Mouse (Mus musculus) liver, embryonic 14.5 days (tissue): ENCODE results near the gene Tmtc2. TPM values are rescaled to one million over a fixed set of nuclear protein-coding genes. Genes with fewer than 3 reads are reported as not detected.

Experiments
- ATAC-seq: fragments of 200-750 bp; cut with Nextera tagmentation; 2 replicates; pipeline ENCODE4 v1.8.0; 2017; ENCODE audit warnings: moderate number of reproducible peaks, mild to moderate bottlenecking, moderate library complexity; ENCODE audit not compliant: insufficient read depth
- DNase-seq, 3 experiments: peaks; one replicate each; pipeline ENCODE4 v3.0.0-alpha.2; 2012 to 2013; ENCODE audit warnings: low read depth in 3 of 3, low spot score in 3 of 3
- H3K27ac ChIP-seq: fragments of 300-500 bp; sonication (generic); 2 replicates; pipeline ENCODE4 v1.5.1; 2014; ENCODE audit warnings: moderate library complexity, mild to moderate bottlenecking, control low read depth, inconsistent platforms
- H3K27me3 ChIP-seq: fragments of 300-500 bp; sonication (generic); 2 replicates; pipeline ENCODE4 v1.6.1; 2014; ENCODE audit warnings: mild to moderate bottlenecking, low read length, moderate library complexity; ENCODE audit not compliant: control insufficient read depth, insufficient read depth
- H3K36me3 ChIP-seq: fragments of 300-500 bp; sonication (generic); replicated peaks from 2 replicates; pipeline ENCODE4 v1.6.1; 2014; ENCODE audit warnings: low read depth; ENCODE audit not compliant: control insufficient read depth, insufficient read depth
- H3K4me1 ChIP-seq, 2 experiments: fragments of 200-500 bp in 1 of 2; fragments of 300-500 bp in 1 of 2; sonication (generic) in 1 of 2; replicated peaks; 2 replicates each; pipeline ENCODE4 v1.6.1; 2012 to 2014; ENCODE audit warnings: antibody characterized with exemption in 1 of 2, inconsistent platforms in 1 of 2, low read length in 1 of 2; ENCODE audit not compliant: control insufficient read depth in 2 of 2, insufficient read depth in 2 of 2
- H3K4me2 ChIP-seq: fragments of 300-500 bp; sonication (generic); 2 replicates; pipeline ENCODE4 v1.6.1; 2014; ENCODE audit warnings: low read depth, mild to moderate bottlenecking, control low read depth, moderate library complexity
- H3K4me3 ChIP-seq, 2 experiments: fragments of 200-500 bp in 1 of 2; fragments of 300-500 bp in 1 of 2; sonication (generic) in 1 of 2; 2 replicates each; pipeline ENCODE4 v1.5.1; 2012 to 2014; ENCODE audit warnings: low read depth in 2 of 2, low read length in 2 of 2, mild to moderate bottlenecking in 2 of 2, control low read depth in 1 of 2, inconsistent platforms in 1 of 2, moderate library complexity in 1 of 2; ENCODE audit not compliant: insufficient read depth in 1 of 2
- H3K9ac ChIP-seq: fragments of 300-500 bp; sonication (generic); replicated peaks from 2 replicates; pipeline ENCODE4 v1.6.1; 2014; ENCODE audit warnings: mild to moderate bottlenecking, control low read depth, moderate library complexity
- H3K9me3 ChIP-seq: fragments of 300-500 bp; sonication (generic); 2 replicates; pipeline ENCODE4 v1.6.1; 2016; ENCODE audit warnings: low read length, mixed read lengths; ENCODE audit not compliant: control insufficient read depth
- CTCF ChIP-seq: IDR thresholded peaks from 2 replicates; pipeline ENCODE4 v1.5.1; 2016; ENCODE audit warnings: antibody characterized with exemption, low read depth, control low read depth
- EP300 ChIP-seq: IDR thresholded peaks from 2 replicates; pipeline ENCODE4 v1.6.1; 2016; ENCODE audit warnings: antibody characterized with exemption, low read depth
- WGBS: fragments of 180-500 bp; shearing (Covaris S2); extraction: QIAGEN DNeasy Blood & Tissue Kit; methylation state at CpG from one replicate; pipeline ENCODE4 v1.1.7; 2014; ENCODE audit not compliant: insufficient replicate concordance; 5-methylcytosine and 5-hydroxymethylcytosine counted together
- polyA plus RNA-seq, 2 experiments: library from polyadenylated mRNA; depleted of rRNA in 1 of 2; stranded (reverse) in 1 of 2; unstranded in 1 of 2; fragments of >200 nt; fragmentation: Nextera tagmentation in 1 of 2; extraction: Ambion mirVana in 1 of 2; gene quantifications; 2 replicates each; pipeline versions ENCODE4 v1.2.1 to v1.2.3; 2012 to 2014

Tmtc2 gene
- polyA plus RNA-seq, 2 experiments, result 0.33 to 0.44 TPM

DNA sequence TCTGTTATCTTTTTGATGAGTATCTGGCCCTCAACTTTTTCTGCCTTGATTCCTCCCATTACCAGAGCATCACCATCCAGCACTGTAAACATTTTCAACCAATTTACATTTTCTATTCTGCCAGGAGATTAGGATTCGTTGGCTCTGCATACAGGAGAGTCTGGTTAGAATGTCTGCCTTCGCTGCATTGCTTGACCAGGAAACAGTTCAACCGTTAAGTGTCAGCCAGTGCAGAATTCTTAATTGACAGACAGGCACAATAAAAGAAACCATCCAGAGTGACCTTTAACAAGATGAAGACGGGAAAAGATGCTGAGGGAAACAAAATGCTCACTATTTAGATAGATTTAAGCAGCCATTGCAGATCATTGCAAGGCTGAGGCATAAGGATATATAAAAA lies 87.3 kb downstream of the Tmtc2 start:
- WGBS, result 43% methylated on average over 4 of the region's 4 CpGs
- H3K4me2 ChIP-seq, result no peak overlapping the region
- H3K4me3 ChIP-seq, result no peak overlapping the region
- DNase-seq (no peak), ATAC-seq (no peak)
- H3K9ac ChIP-seq, result no peak overlapping the region
- no peak for TF ChIP-seq CTCF
- no peaks in the 10 kb centered on the region for H3K27me3 ChIP-seq
- H3K27ac ChIP-seq, result no peak overlapping the region
- no peaks in the 10 kb centered on the region for H3K4me1 ChIP-seq
- H3K9me3 ChIP-seq, result no peaks in the 10 kb centered on the region
- no peaks in the 10 kb centered on the region for H3K36me3 ChIP-seq

- Histone ChIP-seq H3K4me2 (no peak overlapping the region), H3K9me3 (no peaks in the 10 kb centered on the region), H3K27me3 (no peaks in the 10 kb centered on the region), H3K4me1 (no peaks in the 10 kb centered on the region), H3K4me3 (no peak overlapping the region), H3K9ac (no peak overlapping the region), H3K36me3 (no peaks in the 10 kb centered on the region), H3K27ac (no peak overlapping the region)
- TF ChIP-seq EP300, result no peak
- no peak for TF ChIP-seq CTCF
- WGBS, result 59% methylated on average over 2 of the region's 2 CpGs
- ATAC-seq, result no peak
- no peak for DNase-seq
These were observed 89.7 kb downstream of the Tmtc2 start for GRCm38 (mm10) chr10:105484355-105485094.

DNA sequence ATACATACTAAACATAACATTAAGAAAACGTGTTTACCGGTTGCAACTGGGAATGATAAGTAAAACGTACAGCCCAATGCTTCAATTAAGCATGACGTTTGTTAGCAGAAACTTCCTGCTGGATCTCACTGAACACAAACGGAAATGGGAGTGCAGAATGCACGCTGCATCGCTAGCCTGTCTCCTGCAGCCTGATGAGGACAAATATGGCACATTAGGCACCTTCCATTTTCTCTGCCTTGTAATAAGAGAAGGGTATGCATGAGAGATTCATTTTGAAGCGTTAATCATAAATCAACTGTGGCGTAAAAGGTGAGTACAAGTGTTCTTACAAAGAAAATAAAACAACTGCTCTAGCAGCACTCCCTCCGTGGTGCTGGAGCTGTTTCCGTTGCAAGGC lies 94.5 kb downstream of the Tmtc2 start:
- H3K27ac ChIP-seq, result no peak overlapping the region
- no peak overlapping the region for H3K4me3 ChIP-seq
- ATAC-seq (no peak), DNase-seq (no peak)
- TF ChIP-seq CTCF (no peak), EP300 (no peak)
- no peaks in the 10 kb centered on the region for H3K9me3 ChIP-seq
- 61% methylated on average over 11 of the region's 11 CpGs for WGBS
- no peak overlapping the region for H3K4me2 ChIP-seq
- H3K27me3 ChIP-seq, result no peaks in the 10 kb centered on the region
- H3K36me3 ChIP-seq, result no peaks in the 10 kb centered on the region
- H3K4me1 ChIP-seq, result no peaks in the 10 kb centered on the region
- H3K9ac ChIP-seq, result no peak overlapping the region

DNA sequence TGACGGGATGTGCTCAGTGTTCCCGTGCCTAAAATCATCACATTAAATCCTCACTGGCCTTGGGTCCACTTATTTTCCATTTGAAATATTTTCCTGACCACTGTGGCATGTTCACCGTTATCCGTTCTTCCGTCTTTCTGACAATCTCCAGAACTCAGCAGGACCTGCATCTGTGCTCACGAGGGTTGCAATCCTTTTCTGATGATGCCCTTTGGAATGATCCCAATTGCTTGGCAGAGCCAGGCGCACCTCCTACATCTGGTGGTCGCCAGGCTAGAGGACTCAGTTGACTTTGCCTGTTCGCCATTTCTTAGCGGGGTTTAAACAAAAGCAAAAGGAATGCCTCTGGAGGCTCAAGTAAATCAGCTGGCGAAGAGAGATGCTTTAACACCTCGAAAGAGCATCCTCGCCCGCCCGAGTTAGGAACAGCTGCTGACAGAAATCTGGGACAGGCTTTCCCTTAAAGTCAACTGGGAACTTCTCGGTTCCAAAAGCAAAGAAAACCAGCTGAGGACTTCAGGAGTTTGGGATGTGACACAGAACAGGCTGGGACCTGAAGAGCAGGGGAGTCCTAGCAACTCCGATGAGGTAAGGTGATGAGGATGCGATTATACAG lies 96.5 kb downstream of the Tmtc2 start:
- Histone ChIP-seq H3K27ac (no peak overlapping the region), H3K36me3 (no peaks in the 10 kb centered on the region), H3K4me1 (no peaks in the 10 kb centered on the region), H3K27me3 (no peaks in the 10 kb centered on the region), H3K4me2 (no peak overlapping the region), H3K9ac (no peak overlapping the region), H3K9me3 (no peaks in the 10 kb centered on the region), H3K4me3 (no peak overlapping the region)
- 73% methylated on average over 18 of the region's 18 CpGs for WGBS
- TF ChIP-seq EP300 (no peak), CTCF (no peak)
- ATAC-seq (no peak), DNase-seq (no peak)

DNA sequence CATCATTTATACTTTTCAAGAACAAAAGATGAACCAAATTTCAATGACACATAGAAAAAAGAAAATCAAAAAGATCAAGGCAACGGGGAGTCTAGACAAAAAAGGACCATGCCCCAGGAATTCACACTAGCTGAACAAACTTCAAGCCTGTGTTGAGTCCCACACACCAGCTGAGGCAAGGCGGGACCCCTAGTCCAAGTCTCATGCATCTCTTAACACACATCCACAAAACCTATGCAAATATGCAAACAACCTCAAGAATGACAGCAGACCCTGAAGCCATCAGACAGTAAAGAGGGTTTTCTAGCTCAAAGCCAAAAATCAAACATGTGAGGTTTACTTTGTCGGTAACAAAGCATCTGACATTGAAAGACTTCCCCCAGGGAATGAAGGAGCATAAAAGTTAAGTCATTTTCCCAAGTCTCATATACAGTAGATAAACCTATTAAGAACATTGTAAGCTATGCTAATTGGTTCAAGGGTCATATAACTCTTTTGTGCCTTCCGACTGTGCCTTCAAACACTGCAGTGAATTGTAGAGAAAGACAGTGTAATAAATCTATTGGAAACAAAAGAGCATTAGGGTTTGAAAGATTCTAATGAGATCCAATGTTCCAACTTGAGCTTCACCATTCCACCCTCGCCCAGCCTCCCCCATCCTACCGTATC lies 100.0 kb downstream of the Tmtc2 start:
- no peak overlapping the region for H3K27ac ChIP-seq
- H3K4me1 ChIP-seq, result no peaks in the 10 kb centered on the region
- DNase-seq (no peak), ATAC-seq (no peak)
- TF ChIP-seq EP300 (no peak), CTCF (no peak)
- WGBS, result 64% methylated on average over 6 of the region's 6 CpGs
- H3K36me3 ChIP-seq, result no peaks in the 10 kb centered on the region
- no peak overlapping the region for H3K4me3 ChIP-seq
- no peaks in the 10 kb centered on the region for H3K27me3 ChIP-seq
- no peak overlapping the region for H3K9ac ChIP-seq
- H3K9me3 ChIP-seq, result no peaks in the 10 kb centered on the region
- no peak overlapping the region for H3K4me2 ChIP-seq
